Mouse (Mus musculus): ENCODE data around the gene Ins2.

The Ins2 gene

DNA sequence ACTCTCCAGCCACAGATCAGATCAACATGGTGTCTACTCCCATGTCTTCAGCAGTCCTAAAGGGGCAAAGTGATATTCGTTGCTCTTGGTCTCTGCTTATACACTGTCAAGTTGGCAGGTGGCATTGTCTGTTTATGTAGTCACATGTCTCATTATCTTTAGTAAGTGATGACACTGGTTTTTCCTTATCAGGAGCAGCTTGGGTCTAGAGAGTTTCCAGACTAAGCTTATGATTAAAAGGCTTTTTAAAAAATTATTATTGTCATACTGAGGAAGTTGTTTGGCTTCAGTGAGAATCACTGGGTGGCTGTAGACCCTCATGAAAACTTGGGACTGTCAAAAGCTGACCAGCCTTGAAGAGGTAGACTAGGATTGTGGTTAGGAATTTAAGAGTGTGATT, at the start of gene Ins2:
TSS of gene Ins2 (minus strand) at position 101 of the 400 bp plus-strand sequence.
- DNase-seq (ENCODE audit: low spot score): no peak

DNA sequence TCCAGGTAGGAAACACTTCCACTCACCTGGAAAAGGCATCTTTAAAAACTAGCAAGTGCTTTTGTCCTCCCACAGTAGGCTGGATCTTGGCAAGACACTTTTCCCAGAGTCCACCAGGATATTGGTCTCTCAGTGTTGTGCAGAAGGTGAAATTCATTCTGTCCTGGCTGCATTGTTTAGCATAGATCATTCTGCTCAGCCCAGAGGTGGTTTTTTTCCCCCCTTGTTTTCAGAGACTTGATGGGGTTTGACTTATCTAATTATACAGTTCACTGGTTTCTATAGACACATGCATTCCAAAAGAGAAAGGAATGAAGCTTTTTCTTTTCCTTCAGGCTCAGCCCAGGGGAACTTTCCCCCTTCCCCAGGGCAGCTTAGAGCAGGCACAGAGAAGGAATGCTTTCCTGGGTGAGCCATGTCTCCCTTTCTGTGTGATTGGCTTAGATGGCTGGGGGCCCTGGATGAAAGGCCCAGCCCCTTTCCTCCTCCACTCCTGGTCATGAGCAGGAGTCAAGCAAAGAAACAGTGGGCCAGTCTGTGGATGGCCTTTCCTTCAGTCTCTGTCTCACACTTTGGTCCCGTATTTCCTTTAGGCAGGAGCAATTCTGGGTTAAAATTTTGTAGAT, 49.6 kb upstream of the Ins2 start:
- DNase-seq (ENCODE audit: low spot score): peak; percentile 37

DNA sequence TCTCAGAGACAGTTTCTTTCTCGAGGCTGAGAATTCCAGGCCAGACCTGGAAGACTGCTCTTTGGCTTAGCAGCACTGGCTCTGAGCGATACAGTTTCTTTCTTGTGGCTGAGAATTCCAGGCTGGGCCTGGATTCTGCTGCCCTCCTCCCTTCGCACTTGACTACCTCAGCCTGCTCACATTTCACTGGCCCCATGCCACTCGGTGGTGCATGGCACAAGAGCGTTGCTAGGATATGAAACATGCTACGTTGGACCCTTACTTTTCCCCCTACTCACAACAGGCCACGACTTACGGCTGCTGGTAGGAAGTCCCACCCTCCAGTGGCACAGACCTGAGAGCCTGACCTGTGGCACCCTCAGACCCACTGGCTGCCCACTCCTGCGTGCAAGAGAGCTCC, 46.5 kb upstream of the Ins2 start:
- DNase-seq (ENCODE audit: low spot score): no peak

DNA sequence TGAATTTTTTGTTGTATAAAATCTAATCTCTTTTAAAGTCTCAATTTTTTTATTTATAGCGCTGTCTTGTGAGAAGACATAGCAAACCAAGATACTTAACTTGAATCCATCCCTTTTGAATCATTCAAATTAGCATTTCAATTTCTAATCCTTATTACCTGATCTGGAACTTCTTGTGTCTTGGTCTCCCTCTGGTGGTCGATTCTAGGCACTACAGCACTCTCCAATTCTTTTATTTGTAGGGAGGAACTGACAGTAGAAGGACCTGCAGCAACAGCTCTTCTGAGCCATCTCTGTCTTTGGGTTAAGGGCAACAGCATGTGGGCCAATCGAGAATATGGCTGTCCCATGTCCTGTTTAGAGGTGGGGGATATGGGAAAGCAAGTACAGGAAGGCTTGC, 5.4 kb downstream of the Ins2 start:
- DNase-seq (ENCODE audit: low spot score): peak; percentile 85

DNA sequence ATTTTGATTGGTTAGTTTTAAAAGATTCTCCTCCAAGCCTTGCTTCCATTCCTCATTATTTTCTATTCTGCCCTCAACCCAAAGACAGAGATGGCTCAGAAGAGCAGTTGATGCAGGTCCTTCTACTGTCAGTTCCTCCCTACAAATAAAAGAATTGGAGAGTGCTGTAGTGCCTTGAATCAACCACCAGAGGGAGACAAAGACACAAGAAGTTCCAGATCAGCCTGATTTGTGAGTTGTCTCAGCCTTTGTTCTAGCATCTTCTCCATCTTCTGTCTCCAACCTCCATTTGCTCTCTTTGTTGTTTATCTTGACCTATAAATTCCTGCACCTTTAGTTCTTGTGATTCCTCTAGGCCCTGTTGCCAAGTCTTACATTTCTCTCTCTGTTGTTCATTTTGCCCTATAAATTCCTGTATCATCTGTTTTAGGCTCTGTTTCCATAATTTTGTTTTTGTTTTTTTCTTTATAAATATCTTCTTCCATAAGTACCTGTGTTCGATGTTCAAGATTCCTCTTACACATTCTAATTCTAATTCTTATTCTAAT, 6.2 kb downstream of the Ins2 start:
- DNase-seq (ENCODE audit: low spot score): peak; percentile 90

DNA sequence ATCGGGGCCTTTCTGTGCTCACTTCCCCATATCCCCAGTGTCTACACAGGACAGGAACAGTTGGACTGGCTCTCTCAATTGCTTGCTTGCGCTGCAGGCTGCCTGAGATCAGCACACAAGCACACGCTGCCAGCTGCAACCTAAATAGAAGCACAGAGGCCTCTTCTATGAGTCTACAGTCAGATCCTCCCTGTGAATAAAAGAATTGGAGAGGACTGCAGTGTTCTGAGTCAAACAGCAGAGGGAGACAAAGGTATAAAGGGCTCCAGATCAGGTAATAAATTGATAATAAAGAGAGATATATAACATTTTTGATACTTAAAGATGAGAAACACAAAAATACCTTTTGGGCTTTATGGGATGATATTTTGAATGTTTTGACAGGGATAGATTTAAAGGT, 17.2 kb downstream of the Ins2 start:
- peak; percentile 34 for DNase-seq (ENCODE audit: low spot score)

DNA sequence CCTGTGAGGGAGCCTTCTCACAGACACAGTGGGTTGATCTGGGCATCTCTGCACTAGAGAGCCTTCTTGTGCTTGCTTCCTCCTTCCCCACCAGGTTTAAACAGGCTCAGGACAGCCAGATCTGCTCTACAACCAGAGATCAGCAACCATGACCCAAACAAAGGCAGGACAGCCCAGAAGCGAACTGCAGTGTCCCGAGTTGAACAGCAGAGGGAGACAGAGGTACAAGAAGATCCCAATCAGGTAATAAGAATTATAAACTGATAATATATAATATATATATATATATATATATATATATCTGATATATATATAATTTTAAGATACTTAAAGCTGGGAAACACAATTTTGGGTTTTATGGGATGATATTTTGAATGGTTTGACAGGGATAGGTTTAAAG, 22.5 kb downstream of the Ins2 start:
- peak; percentile 76 for DNase-seq (ENCODE audit: low spot score)

DNA sequence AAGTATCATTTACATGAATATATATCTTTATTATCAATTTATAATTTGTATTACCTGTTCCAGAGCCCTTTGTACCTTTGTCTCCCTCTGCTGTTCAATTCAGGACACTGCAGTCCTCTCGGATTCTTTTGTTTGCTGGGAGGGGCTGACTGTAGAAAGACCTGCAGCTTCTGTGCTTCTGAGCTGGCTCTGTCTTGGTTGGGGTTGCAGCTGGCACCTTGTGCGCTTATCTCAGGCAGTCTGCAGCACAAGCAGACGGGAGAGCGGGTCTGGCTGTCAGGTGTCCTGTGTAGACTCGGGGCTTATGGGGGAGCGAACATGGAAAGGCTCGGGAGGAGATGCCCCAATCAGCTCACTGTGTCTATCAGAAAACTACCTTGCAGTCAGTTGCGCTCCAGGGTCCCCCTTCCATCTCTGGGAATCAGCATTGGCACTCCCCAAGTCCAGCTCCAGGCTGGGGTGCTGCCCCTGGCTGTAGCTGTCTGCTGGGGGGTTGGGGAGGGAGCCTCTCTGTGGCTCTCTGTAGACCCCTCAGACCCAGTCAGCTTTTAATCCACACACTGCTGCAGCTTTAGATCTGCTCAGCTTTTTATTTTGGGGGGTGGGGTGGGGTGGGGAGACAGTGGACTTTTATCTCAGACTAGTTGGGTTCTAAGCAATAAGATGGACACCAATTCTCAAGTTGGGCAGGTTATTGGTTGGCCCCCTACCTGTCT, 28.2 kb downstream of the Ins2 start:
- DNase-seq (ENCODE audit: low spot score): peak; percentile 84

DNA sequence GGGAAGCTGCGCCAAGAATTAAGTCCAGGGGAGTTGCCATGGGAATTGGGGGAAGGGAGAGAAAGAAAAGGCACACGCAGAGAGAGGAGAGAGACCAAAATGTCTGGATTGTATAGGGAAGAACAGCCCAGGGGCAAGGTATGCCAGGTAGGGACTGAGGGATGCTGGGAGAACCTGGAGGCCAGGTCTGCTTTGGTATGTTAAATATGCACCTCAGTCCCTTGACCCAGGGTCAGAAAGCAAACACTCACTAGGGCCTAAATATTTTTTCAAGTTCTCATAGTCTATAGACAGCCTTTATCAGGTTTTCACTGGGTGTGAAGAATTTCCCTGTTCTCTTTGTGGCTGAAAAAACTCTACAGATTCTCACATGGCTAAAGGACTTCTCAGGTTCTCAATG, 36.3 kb downstream of the Ins2 start:
- no peak for DNase-seq (ENCODE audit: low spot score)

DNA sequence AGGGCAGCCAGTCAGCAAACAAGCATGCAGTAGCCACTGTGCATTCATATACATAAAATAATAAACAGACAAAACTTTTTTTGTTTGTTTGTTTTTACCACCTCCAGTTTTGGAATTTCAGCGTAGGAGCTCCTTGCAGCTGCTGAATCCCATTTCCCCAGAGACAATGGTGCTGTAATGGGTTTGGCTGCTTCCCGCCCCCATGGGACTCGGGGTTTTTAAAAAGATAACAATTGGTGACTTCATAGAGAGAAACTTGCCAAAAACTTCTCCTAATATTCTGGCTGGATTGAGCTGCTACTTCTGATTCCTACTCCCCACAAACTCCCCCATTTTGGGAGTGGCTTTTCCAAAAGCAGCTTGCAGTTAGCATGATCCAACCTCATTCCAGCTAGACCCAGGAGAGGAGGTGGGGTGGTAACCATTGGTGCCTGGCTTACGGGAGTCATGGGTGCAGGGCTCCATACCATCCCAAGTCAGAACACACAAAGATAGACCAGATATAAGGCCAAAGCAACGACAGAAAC, 43.8 kb downstream of the Ins2 start:
- no peak for DNase-seq (ENCODE audit: low spot score)

DNA sequence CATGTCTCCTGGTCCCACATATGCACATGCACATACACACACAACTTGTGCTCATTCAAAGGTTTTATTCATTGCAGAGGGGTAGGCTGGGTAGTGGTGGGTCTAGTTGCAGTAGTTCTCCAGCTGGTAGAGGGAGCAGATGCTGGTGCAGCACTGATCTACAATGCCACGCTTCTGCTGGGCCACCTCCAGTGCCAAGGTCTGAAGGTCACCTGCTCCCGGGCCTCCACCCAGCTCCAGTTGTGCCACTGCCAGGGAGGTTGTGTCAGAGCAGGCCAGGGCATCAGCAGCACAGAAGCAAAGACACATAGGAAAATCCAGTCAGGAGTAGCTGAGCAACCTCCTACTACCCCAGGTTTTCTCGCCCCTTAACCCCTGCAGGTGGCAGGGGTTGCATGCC, 64.6 kb downstream of the Ins2 start:
- no peak for DNase-seq (ENCODE audit: low spot score)

DNA sequence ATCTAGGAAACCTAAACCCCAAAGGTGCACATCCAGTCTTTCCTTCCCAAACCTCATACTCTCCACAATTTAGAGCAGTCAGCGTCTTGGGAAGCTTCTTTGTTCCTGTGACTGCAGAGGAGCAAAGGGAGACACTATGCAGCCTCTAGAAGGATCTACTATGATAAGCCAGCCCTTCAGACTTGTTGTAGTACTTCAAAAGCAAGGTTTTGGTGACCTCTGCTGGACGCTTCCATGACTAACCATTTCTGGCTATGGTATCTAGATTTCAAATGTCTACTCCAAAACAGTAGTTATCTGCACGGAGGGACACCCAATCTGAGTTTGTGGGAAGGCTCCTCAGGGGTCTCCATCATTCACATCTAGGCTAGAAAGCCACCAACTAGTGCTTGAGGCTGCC, 67.5 kb downstream of the Ins2 start:
- peak; percentile 88 for DNase-seq (ENCODE audit: low spot score)

DNA sequence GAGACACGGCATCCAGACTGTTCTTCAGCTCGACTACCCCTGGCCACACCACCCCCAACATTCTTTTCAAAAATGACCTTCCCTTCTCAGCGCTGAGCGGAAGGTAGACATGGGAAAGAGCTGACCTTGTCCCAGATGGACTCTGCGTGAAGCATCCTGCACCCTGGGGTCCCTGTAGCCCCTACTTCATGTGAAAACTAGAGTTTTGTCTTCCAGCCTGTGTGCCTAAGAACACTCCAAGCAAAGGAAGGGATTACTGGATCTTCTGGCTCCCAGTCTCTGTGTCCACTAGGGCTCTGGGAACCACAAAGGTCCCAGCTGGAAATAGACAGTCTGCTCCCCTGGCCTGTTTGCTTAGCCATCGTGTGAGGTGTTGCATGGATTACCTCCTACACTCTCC, 68.0 kb downstream of the Ins2 start:
- DNase-seq (ENCODE audit: low spot score): no peak

DNA sequence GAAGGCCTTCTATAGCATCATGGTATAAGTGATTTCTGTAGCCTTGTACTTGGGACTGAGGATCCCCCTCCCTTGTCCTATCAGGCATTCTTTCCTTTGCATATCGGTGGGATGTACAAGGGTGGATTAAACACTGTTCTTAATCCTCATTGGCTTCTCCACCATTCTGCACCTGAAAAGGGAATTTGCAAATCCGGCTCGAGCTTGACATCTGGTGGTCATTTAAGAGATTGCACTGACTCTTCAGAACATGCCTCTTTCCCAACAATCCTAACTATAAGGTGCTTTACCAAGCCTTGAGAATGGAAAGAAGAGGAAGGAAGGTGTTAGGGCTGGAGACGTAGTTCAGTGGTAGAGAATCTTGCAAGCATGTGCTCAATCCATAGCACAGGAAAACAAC, 71.1 kb downstream of the Ins2 start:
- DNase-seq (ENCODE audit: low spot score): peak; percentile 81

DNA sequence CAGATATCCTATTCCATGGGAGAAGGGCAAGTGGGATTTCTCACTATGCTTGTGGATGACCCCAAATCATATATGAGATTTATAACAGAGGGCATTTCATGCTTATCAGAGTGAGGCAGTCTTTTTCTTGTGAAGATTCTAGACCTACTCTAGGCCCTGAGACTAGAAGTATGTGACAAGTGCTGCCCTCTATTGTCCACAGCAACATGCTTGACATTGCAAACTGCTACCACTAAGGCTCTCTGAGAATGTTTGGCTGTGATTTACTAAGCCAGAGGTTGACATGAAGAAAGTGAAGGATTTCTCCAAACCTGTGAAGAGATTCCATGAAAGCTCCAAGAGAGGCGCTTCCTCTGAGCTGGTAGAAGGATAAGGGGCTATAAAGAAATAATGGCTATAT, 72.1 kb downstream of the Ins2 start:
- DNase-seq (ENCODE audit: low spot score): no peak

DNA sequence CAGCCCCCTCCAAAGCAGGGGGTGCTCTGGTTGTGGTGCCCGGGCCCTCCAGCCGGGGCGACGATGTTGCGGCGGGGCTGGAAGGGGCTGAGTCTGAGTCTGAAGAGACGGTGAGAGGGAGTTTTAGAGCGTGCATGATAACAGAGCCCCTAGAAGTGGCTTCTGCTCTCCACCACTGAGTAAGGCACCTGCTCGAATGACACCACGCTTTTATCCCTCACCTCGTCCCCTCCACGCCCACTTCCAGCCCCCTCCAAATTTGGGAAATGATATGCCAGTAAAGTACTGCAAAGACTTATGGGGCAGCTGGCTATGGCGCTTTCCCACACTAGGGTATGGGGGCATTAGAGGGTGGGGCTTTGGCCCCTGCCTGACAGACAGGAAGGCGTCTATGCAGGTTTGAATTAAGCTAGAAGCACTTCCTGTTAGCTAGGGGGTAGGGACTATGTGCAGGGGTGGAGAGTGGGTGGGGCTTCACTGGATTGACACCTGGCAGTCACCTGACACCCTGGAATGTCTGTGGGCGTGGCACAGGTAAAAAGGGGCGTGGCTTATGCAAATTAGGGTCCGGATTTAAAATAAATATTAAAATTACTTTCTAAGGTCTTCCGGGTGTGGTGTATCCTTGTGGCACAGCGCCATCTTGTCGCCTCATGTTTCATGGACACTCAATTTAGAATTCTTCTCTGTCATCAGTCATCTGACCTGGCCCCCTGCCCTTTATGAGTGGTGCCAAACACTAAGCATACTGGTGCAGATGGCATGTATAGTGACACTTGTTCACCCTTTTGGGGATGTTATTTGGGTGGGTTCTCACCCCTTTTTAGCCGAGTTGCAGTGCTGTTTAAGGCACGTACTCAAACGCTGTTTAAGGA, 73.2 kb downstream of the Ins2 start, which contains the start of gene Gm49394:
TSS of gene Gm49394 (minus strand) at position 192 of the 875 bp plus-strand sequence.
- DNase-seq (ENCODE audit: low spot score): peak; percentile 17

DNA sequence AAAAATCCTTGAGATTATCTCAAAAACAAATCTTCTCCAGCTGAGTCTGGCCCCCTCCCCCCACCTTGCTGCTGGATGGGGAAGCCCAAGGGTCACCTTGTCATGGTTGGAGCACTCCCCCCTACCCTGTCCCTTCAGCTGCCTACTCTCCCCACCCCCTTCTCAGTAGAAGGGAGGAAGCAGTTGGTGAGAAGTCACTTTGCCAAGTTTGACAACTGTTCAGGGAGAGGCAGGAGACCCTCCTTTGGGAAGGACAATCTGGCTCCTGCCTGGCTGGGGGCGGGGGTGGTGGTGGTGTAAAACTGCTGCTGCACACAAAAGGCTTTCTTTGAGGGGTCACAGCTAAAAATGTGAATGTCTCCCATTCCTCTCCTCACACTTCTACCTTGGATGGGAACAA, 74.9 kb downstream of the Ins2 start:
- DNase-seq (ENCODE audit: low spot score): no peak

DNA sequence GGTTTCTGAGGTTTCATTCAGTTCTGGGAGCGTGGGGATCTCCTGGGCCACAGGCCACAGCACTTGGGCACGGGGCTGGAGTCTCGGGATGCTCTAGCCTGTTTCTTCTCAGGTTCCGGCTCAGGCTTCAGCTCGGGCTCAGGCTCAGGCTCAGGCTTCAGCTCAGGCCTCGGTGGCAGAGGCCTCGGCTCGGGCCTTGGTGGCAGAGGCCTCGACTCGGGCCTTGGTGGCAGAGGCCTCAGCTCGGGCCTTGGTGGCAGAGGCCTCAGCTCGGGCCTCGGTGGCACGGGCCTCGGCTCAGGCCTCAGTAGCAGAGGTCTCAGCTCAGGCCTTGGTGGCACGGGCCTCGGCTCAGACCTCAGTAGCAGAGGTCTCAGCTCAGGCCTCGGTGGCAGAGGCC, 75.7 kb downstream of the Ins2 start:
- DNase-seq (ENCODE audit: low spot score): no peak

DNA sequence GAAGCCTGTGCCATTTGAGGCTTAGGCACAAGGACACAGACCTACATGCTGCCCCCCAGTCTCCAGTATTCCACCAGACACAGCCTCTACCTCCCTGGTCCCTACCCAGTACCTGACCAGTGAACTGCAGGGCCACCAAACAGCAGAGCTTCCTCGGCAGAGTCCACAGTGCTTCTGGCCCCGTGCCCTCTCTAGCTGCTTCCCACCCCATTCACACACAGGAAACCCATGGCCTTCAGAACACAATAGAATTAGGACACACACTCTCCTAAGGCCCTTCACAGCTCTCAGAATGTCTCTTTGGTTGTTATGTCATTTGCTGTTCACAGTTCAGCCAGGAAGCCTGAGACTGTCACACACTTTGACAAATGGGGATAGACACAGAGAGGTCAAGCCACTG, 76.5 kb downstream of the Ins2 start, which contains the start of gene Igf2:
TSS of gene Igf2 (minus strand) at position 158 of the 400 bp plus-strand sequence.
- DNase-seq (ENCODE audit: low spot score): no peak

DNA sequence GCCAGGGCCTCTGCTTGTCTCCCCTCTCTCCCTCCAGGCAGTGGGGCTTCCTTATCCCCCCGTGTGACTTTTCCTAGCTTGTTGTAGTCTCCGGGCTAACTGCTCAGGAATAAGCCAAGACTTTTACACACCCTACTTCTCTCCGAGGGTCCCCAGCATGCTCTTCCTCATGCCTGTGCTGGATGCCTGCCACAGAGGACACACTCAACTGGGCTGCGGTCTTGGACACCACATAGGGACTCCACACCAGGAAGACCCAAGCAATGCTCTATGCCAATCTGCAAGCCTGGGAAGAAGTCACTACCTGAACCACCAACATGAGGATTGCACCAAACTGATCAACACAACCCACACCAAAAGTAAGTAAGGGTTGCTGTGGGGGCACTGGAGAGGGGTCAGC, 77.1 kb downstream of the Ins2 start:
- no peak for DNase-seq (ENCODE audit: low spot score)

DNA sequence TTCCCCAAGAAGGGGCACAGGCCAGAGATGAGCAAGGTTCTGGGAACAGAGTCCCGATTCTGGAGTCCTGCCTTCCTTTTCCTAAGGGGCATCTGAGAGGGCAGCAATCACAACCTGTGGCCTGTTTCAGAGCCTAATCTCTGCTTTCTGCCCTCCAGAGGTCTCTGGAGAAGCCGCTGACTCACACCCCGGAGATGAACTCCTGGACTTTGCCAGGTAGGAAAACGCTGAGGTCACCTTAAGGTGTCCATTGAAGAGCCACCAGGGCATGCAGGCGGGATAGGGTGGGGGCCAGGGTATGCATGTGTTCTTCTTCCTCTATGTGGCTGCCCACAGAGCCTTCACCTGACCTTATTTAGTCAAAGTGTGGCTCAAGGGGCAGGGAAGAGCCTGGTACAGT, 77.8 kb downstream of the Ins2 start:
- no peak for DNase-seq (ENCODE audit: low spot score)

DNA sequence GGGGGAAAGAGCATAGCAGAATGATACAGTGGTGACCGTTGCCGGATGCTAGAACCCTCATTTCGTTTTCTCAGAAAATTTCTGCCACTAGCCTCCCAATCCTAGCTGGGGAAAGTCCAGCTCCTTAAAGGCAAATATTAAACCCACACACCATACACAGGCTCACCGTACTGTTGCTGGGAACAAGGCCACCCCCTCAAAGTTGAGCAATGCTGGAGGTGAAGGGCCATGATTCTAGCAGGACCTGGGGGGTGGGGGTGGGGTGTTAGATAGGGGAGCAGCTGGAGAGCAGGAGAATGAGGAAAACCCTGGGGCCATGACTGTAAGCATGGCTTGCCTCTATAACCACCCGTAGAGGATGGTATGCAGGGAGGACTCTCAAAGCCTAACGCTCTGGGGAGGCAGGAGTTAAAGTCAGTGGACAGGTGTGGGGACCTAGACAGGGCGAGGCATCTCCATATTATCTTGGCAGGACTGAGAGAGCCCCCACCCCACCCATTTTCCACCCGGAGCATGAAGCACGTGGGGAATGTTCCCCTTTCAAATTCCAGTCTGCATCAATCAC, 78.6 kb downstream of the Ins2 start:
- DNase-seq (ENCODE audit: low spot score): peak; percentile 36

Measured in embryo, embryonic 10.5 days (tissue).